9 mouse cellular contexts compared by ENCODE assay signal in genomic region chr17:71782242-71782698, GRCm38 (mm10). TPM values are rescaled to one million over a fixed set of nuclear protein-coding genes. Genes with fewer than 3 reads are reported as not detected.
A peak's percentile ranks its signal among the peaks of the same experiment; 100 is the strongest.
DNase-seq lines count a peak whose midpoint lies in the region; ATAC-seq lines count a peak whose summit lies in the region.
"Had no signal": no experiment of that assay in that cellular context is flagged by ENCODE, and none has a peak within 500 bp of the region (broad histone marks: within the 10 kb centered on the region; RNA-seq: fewer than 3 reads in every experiment).

No protein-coding gene starts in this region.

- peaks cover 9% of the 10 kb centered on the region; the same call in 1 of the 2 replicates for H3K9me3 ChIP-seq in forebrain, embryonic 12.5 days
- H3K9me3 ChIP-seq in kidney, embryonic 16.5 days (ENCODE audit: low read length) = peaks cover 4% of the 10 kb centered on the region
- 0 out of 2 replicates have a peak, but pooled peaks cover 5% of the 10 kb centered on the region for H3K9me3 ChIP-seq in midbrain, embryonic 14.5 days (ENCODE audit: control insufficient read depth, low read length)

- H3K9ac ChIP-seq in forebrain, embryonic 12.5 days = peak overlapping the region; percentile 94
- H3K9ac ChIP-seq in kidney, embryonic 16.5 days (replicated peaks; ENCODE audit: low read length) = peak overlapping the region; percentile 81
- H3K9ac ChIP-seq in midbrain, embryonic 14.5 days (replicated peaks; ENCODE audit: low read length) = peak overlapping the region; percentile 84

- peak overlapping the region; percentile 61 for H3K27ac ChIP-seq in forebrain, embryonic 12.5 days
- H3K27ac ChIP-seq in kidney, embryonic 16.5 days (ENCODE audit: low read length) = no peak overlapping the region
- peak overlapping the region; percentile 75 for H3K27ac ChIP-seq in midbrain, embryonic 14.5 days (replicated peaks; ENCODE audit: low read depth, low read length)

- peak overlapping the region; percentile 81 for H3K4me2 ChIP-seq in forebrain, embryonic 12.5 days
- H3K4me2 ChIP-seq in kidney, embryonic 16.5 days (replicated peaks; ENCODE audit: low read depth, low read length) = peak overlapping the region; percentile 83
- peak overlapping the region; percentile 86 for H3K4me2 ChIP-seq in midbrain, embryonic 14.5 days (ENCODE audit: low read length)

- H3K4me1 ChIP-seq in forebrain, embryonic 12.5 days = peaks cover 23% of the 10 kb centered on the region
- no peaks in the 10 kb centered on the region for H3K4me1 ChIP-seq in kidney, embryonic 16.5 days (ENCODE audit: insufficient read depth, low read length)
- H3K4me1 ChIP-seq in midbrain, embryonic 14.5 days (ENCODE audit: control insufficient read depth, insufficient read depth, low read length) = peaks cover 20% of the 10 kb centered on the region

- 0% methylated on average over 11 of the region's 29 CpGs for WGBS in forebrain, embryonic 12.5 days
- under 1% methylated on average over 23 of the region's 29 CpGs for WGBS in kidney, embryonic 16.5 days
- WGBS in midbrain, embryonic 14.5 days = 0% methylated on average over 29 of the region's 29 CpGs

- ATAC-seq in forebrain, embryonic 12.5 days (ENCODE audit: low FRiP score) = peak; percentile 85
- peak; percentile 91 for ATAC-seq in kidney, embryonic 16.5 days (ENCODE audit: low FRiP score, low TSS enrichment)
- ATAC-seq in midbrain, embryonic 14.5 days (ENCODE audit: low FRiP score, low TSS enrichment) = peak; percentile 91

- peak; percentile 18 to 23 for DNase-seq in heart, adult 18-20 months
- DNase-seq in heart, postnatal 4 days = no peak
- peak; percentile 44 for DNase-seq in Muller cell, postnatal 12 days (ENCODE audit: inconsistent ontology term)
- DNase-seq in midbrain, embryonic 14.5 days = peak; percentile 86
- no peak for DNase-seq in spleen, adult 12 weeks (ENCODE audit: low spot score)
- DNase-seq in urinary bladder, adult 2 months (ENCODE audit: low spot score) = no peak

- peaks cover 4% of the 10 kb centered on the region for H3K27me3 ChIP-seq in forebrain, embryonic 12.5 days
- 0 out of 2 replicates have a peak, but pooled peaks cover 19% of the 10 kb centered on the region for H3K27me3 ChIP-seq in kidney, embryonic 16.5 days (ENCODE audit: insufficient read depth, low read length)
- no peaks in the 10 kb centered on the region for H3K27me3 ChIP-seq in midbrain, embryonic 14.5 days (ENCODE audit: control insufficient read depth, insufficient read depth, low read length)

- H3K4me3 ChIP-seq in forebrain, embryonic 12.5 days (replicated peaks) = peak overlapping the region; percentile 91
- peak overlapping the region; percentile 67 for H3K4me3 ChIP-seq in kidney, embryonic 16.5 days (ENCODE audit: low read length)
- peak overlapping the region; percentile 77 for H3K4me3 ChIP-seq in midbrain, embryonic 14.5 days (replicated peaks; ENCODE audit: low read depth, low read length)

- H3K36me3 ChIP-seq in forebrain, embryonic 12.5 days (replicated peaks) = no peaks in the 10 kb centered on the region
- no peaks in the 10 kb centered on the region for H3K36me3 ChIP-seq in kidney, embryonic 16.5 days (ENCODE audit: insufficient read depth, low read length)
- no peaks in the 10 kb centered on the region for H3K36me3 ChIP-seq in midbrain, embryonic 14.5 days (ENCODE audit: control insufficient read depth, insufficient read depth, low read length)

RNA-seq across cellular contexts. Expression of gene Clip4, which starts 14.0 kb away (rescaled TPM):
- 100 to 1,000 TPM; 256 to 257 TPM for total RNA-seq in heart, adult 18-20 months (2021)
- 100 to 1,000 TPM; 173 TPM for total RNA-seq in heart, postnatal 4 days (2021)
- polyA plus RNA-seq in forebrain, embryonic 12.5 days (2016; fragmentation: Nextera tagmentation; extraction: Ambion mirVana) = 7.6 and 8.9 TPM in 2 replicates
- polyA plus RNA-seq in kidney, embryonic 16.5 days (2015; fragmentation: Nextera tagmentation; extraction: Ambion mirVana) = 4.7 and 4.9 TPM in 2 replicates
- 12.2 and 15.8 TPM in 2 replicates for polyA plus RNA-seq in midbrain, embryonic 14.5 days (2014; fragmentation: Nextera tagmentation; extraction: Ambion mirVana)
- polyA plus RNA-seq in urinary bladder, adult 2 months (2012; rRNA removed) = 17.5 and 18.9 TPM in 2 replicates

RNA-seq across cellular contexts. Expression of gene Pcare, which starts 29.6 kb away (rescaled TPM):
- total RNA-seq in heart, adult 18-20 months (2021) = under 1 TPM; 0.41 to 0.74 TPM
- 1 to 10 TPM; 1.4 to 1.6 TPM for total RNA-seq in heart, postnatal 4 days (2021)
- polyA plus RNA-seq in forebrain, embryonic 12.5 days (2016; fragmentation: Nextera tagmentation; extraction: Ambion mirVana) = not detected in 2 replicates
- 0.04 TPM in 1 of 2 replicates, not detected in the other for polyA plus RNA-seq in kidney, embryonic 16.5 days (2015; fragmentation: Nextera tagmentation; extraction: Ambion mirVana)
- polyA plus RNA-seq in midbrain, embryonic 14.5 days (2014; fragmentation: Nextera tagmentation; extraction: Ambion mirVana) = not detected in 2 replicates
- polyA plus RNA-seq in urinary bladder, adult 2 months (2012; rRNA removed) = not detected in 2 replicates
- total RNA-seq: gastrocnemius, adult 8-10 months had no signal

Comparison
In these comparisons a context has a peak if more than half of its experiments do, and no peak if none do; other contexts are left out.
1. DNase-seq: peak in heart, adult 18-20 months (2 of 2), Muller cell, postnatal 12 days (single experiment) and midbrain, embryonic 14.5 days (single experiment); none in heart, postnatal 4 days (single experiment), spleen, adult 12 weeks (single experiment) and urinary bladder, adult 2 months (single experiment).
2. Peak in every context shown above with its lines, with median percentiles within 50 percentile points of each other: ATAC-seq, H3K4me2 ChIP-seq, H3K4me3 ChIP-seq and H3K9ac ChIP-seq.